Mouse (Mus musculus) cortical plate, adult 2 months (tissue): ENCODE measurements around the gene Vmn2r101. TPM values are rescaled to one million over a fixed set of nuclear protein-coding genes. Genes with fewer than 3 reads are reported as not detected.

Source experiments
- H3K27ac ChIP-seq: fragments of 200-500 bp; 2 replicates; pipeline ENCODE4 v1.5.1; 2012; ENCODE audit warnings: low read length, control low read depth, inconsistent platforms; ENCODE audit not compliant: insufficient read depth
- H3K4me1 ChIP-seq: fragments of 200-500 bp; 2 replicates; pipeline ENCODE4 v1.6.1; 2011; ENCODE audit warnings: low read length; ENCODE audit not compliant: control insufficient read depth, insufficient read depth
- H3K4me3 ChIP-seq: fragments of 200-500 bp; 2 replicates; pipeline ENCODE4 v1.5.1; 2011; ENCODE audit warnings: mild to moderate bottlenecking, low read length, control low read depth; ENCODE audit not compliant: insufficient read depth
- CTCF ChIP-seq: fragments of 200-500 bp; IDR thresholded peaks from 2 replicates; pipeline ENCODE4 v1.5.1; 2011; ENCODE audit warnings: mild to moderate bottlenecking, control low read depth, low read length; ENCODE audit not compliant: insufficient read depth; ENCODE audit errors: extremely low read depth
- POLR2A ChIP-seq: fragments of 200-500 bp; IDR thresholded peaks from 2 replicates; pipeline ENCODE4 v1.6.1; 2011; ENCODE audit warnings: mild to moderate bottlenecking, low read length, control low read depth; ENCODE audit not compliant: insufficient read depth; ENCODE audit errors: extremely low read depth
- polyA plus RNA-seq: library from polyadenylated mRNA; depleted of rRNA; stranded (reverse); fragments of >200 nt; gene quantifications from 2 replicates; pipeline ENCODE4 v1.2.3, GENCODE M21; 2012; rRNA removed

The Vmn2r101 gene
- polyA plus RNA-seq = not detected in 2 replicates

DNA sequence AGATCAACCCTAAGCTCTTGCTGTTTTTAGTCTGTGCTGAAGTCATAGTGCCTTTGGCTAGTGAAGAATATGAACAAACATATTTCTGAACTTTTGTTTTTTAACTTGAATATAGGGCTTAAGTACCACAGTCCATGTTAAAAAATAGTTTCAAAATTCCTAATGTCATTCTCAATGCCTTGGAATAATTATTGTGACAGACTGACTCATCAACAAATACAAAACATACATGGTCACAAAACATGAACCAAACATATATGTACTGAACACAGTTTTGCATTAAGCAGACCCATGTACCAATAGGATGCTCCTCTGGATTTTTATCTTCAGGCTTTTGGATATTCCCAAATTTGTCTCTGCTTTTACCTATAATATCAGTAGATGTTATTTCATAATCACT, at the start of gene Vmn2r101:
Gene Vmn2r101 (plus strand): TSS at position 301 of the 400 bp plus-strand sequence.
- Histone ChIP-seq H3K27ac (no peak within 1 kb of the TSS), H3K4me1 (no peaks in the 10 kb centered on the region)

DNA sequence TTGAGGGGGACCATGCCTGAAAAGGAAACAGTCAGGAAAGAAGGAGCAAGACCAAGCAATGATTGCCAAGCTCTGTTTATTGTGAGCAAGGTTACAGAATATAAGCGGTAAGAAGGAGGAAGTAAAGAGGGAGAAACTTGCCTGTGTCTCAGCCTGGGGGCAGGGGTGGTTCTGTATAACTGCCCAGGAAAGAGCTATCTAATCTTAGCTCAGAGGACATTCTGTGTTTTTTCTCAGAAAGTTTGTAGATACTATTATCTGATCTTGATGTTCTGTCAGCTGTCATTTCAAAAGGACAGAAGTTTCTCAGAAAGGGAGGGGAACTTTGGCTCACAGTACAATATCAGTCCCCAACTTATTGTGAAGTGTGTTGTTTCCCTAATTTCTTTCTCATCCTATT, 52.3 kb downstream of the Vmn2r101 start:
- H3K4me3 ChIP-seq = no peak overlapping the region
- TF ChIP-seq CTCF (no peak), POLR2A (no peak)
- H3K27ac ChIP-seq = no peak overlapping the region
- no peaks in the 10 kb centered on the region for H3K4me1 ChIP-seq

More for the DNA sequence above, at the start of gene Vmn2r101:
- TF ChIP-seq POLR2A (no peak), CTCF (no peak)
- H3K4me3 ChIP-seq = no peak within 1 kb of the TSS

DNA sequence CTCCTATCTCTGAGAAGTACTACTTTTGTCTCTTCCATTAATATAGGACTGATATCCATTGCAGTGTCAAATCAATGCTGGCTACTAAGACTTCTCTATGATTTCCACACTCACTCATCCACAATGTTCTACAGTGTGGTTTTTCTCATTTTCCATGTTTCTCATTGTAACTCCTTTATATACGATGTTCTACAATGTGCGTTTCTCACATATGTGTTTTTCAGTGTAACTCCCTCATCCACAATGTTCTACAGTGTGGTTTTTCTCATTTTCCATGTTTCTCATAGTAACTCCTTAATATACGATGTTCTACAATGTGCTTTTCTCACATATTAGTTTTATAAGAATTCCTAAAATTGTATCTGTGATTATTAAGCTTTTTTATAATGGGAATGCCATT, 81.4 kb downstream of the Vmn2r101 start:
- no peak overlapping the region for H3K4me3 ChIP-seq
- H3K27ac ChIP-seq = no peak overlapping the region
- no peaks in the 10 kb centered on the region for H3K4me1 ChIP-seq
- TF ChIP-seq CTCF = no peak
- TF ChIP-seq POLR2A = no peak

DNA sequence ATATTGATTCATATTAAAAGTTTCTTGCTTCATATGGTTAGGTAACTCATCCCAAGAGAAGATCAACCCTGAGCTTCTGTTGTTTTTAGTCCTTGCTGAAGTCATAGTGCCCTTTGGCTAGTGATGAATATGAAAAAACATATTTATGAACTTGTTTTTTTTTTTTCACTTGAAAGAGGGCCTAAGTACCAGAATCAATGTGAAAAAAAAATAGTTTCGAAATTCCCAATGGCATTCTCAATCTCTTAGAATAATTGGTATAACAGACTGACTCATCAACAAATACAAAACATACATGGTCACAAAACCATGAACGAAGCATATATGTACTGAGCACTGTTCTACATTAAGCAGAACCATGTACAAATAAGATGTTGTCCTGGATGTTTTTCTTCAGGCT, 83.0 kb downstream of the Vmn2r101 start, which contains the start of gene Vmn2r102:
Gene Vmn2r102 (plus strand): TSS at position 301 of the 400 bp plus-strand sequence.
- TF ChIP-seq CTCF (no peak), POLR2A (no peak)
- H3K27ac ChIP-seq = no peak within 1 kb of the TSS
- no peak within 1 kb of the TSS for H3K4me3 ChIP-seq
- no peaks in the 10 kb centered on the region for H3K4me1 ChIP-seq

Other genes starting within 250 kb of the Vmn2r101 start
- not detected in 2 replicates for gene Vmn2r99, start 215.3 kb upstream of the Vmn2r101 start, polyA plus RNA-seq
- gene Vmn2r100, start 72.5 kb upstream of the Vmn2r101 start, polyA plus RNA-seq = not detected in 2 replicates
- not detected in 2 replicates for gene Vmn2r102, start 83.1 kb downstream of the Vmn2r101 start, polyA plus RNA-seq
- not detected in 2 replicates for gene Vmn2r103, start 196.1 kb downstream of the Vmn2r101 start, polyA plus RNA-seq